Mouse (Mus musculus): Measurements from ENCODE around the gene Ociad2.

DNA sequence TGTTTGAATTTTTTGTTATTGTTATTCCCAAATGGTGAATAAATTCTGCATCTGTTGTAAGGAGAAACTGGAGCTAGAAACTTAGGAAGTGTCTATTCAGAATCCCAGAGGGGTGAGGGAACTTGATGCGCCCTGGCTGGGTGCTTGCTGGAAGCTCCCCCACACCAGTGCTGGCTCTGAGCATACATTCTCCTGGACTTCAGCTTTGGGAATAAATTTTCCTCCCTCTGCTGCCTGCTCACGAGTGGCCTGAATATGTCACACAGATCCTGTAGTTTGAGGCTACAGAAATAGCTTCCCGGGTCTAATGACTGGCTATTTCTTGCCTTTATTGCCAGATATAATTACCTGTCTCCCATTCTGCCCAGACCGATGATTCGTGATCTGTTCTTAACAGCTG lies 22.0 kb upstream of the Ociad2 start:
- TF ChIP-seq POLR2A (IDR thresholded peaks at IDR 0.05; ENCODE audit: control insufficient read depth, extremely low read depth, insufficient read depth, low read length, poor library complexity) (no peak), CTCF (IDR thresholded peaks at IDR 0.05; ENCODE audit: borderline replicate concordance, control insufficient read depth, extremely low read depth, insufficient read depth, low read length, poor library complexity) (no peak)
